ENCODE assay signal across 31 mouse cellular contexts in the genomic region with DNA sequence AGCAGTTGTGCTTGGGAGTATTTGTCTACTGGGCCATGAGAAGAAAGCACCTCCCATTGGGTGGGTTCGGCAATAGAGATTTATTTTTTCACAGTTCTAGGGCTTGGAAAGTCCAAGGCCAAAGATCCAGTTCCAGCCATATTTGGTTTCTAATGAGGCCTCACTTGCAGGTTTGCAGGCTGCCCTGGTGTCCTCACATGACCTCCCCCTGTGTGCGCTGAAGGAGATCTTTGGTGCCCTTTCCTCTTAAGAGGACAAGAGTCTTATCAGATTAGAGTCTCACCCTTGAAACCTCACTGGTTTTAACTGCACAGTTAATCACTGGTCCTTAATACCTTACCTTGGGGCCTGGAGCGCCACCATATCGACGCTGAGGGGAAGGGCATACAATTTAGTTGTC. TPM values are rescaled to one million over a fixed set of nuclear protein-coding genes. Genes with fewer than 3 reads are reported as not detected.
A peak's percentile ranks its signal among the peaks of the same experiment; 100 is the strongest.
DNase-seq lines count a peak whose midpoint lies in the region; ATAC-seq and TF ChIP-seq lines count a peak whose summit lies in the region.
"Had no signal": no experiment of that assay in that cellular context is flagged by ENCODE, and none has a peak within 500 bp of the region (broad histone marks: within the 10 kb centered on the region; RNA-seq: fewer than 3 reads in every experiment).

No protein-coding gene starts in this region.

- ATAC-seq in midbrain, embryonic 11.5 days (ENCODE audit: low FRiP score), result no peak
- ATAC-seq: activated CD4-positive, CD25-positive, alpha-beta regulatory T cell, adult 4 months; forebrain, embryonic 15.5 days had no signal

- no peak for TF ChIP-seq POLR2A in small intestine, adult 2 months (IDR thresholded peaks at IDR 0.05; ENCODE audit: low read depth, low read length)

- H3K27me3 ChIP-seq in midbrain, embryonic 11.5 days (ENCODE audit: control insufficient read depth, insufficient read depth, low read length), result peaks cover 1% of the 10 kb centered on the region; the same call in 1 of the 2 replicates
- H3K27me3 ChIP-seq in midbrain, embryonic 10.5 days (ENCODE audit: low read depth, poor library complexity, severe bottlenecking), result peaks cover 21% of the 10 kb centered on the region; the same call in 1 of the 2 replicates
- H3K27me3 ChIP-seq in small intestine, adult 2 months (ENCODE audit: control insufficient read depth, insufficient read depth, low read length), result no peaks in the 10 kb centered on the region
- H3K27me3 ChIP-seq: forebrain, embryonic 15.5 days had no signal

- H3K27ac ChIP-seq in midbrain, embryonic 11.5 days (ENCODE audit: low read depth, low read length), result no peak overlapping the region
- no peak overlapping the region for H3K27ac ChIP-seq in midbrain, embryonic 10.5 days (replicated peaks)
- no peak overlapping the region for H3K27ac ChIP-seq in small intestine, adult 2 months (ENCODE audit: insufficient read depth, low read depth, low read length)
- H3K27ac ChIP-seq: forebrain, embryonic 15.5 days; heart, embryonic 10.5 days; layer of hippocampus, adult 2 months; midbrain, embryonic 12.5 days; stomach, postnatal 0 days had no signal

- WGBS in midbrain, embryonic 11.5 days, result 73% methylated on average over 5 of the region's 5 CpGs
- 78% methylated on average over 5 of the region's 5 CpGs for WGBS in midbrain, embryonic 10.5 days
- WGBS in small intestine, adult 2 months, result 36% methylated on average over 5 of the region's 5 CpGs

- DNase-seq in adrenal gland, adult (ENCODE audit: inconsistent age in 2 of 2, low spot score in 1 of 2), result peak; percentile 47 to 74
- no peak for DNase-seq in adrenal gland, postnatal 25 days
- DNase-seq in midbrain, embryonic 11.5 days (ENCODE audit: low spot score, missing footprints), result peak; percentile 28
- no peak for DNase-seq in midbrain, embryonic 10.5 days (ENCODE audit: low spot score)
- DNase-seq in kidney, postnatal 25 days, result peak; percentile 50 to 80
- DNase-seq in lung, postnatal 4 days, result no peak
- no peak for DNase-seq in cerebellum, postnatal 4 days (ENCODE audit: low spot score in 2 of 2)
- DNase-seq: cerebellum, adult 11 months; cerebellum, postnatal 14 days; embryo, embryonic 11 days; lung, adult 18-20 months; lung, postnatal 36 days; right cerebral cortex, postnatal 14 days had no signal

- no peak overlapping the region for H3K4me3 ChIP-seq in midbrain, embryonic 11.5 days (ENCODE audit: low read depth, low read length)
- no peak overlapping the region for H3K4me3 ChIP-seq in midbrain, embryonic 10.5 days
- no peak overlapping the region for H3K4me3 ChIP-seq in small intestine, adult 2 months (ENCODE audit: low read depth, low read length)
- H3K4me3 ChIP-seq: forebrain, embryonic 15.5 days; heart, embryonic 10.5 days; layer of hippocampus, adult 2 months; midbrain, embryonic 12.5 days had no signal

- H3K4me1 ChIP-seq in midbrain, embryonic 11.5 days (ENCODE audit: control insufficient read depth, insufficient read depth, low read length), result peaks cover 7% of the 10 kb centered on the region
- peaks cover 16% of the 10 kb centered on the region for H3K4me1 ChIP-seq in midbrain, embryonic 10.5 days
- H3K4me1 ChIP-seq in small intestine, adult 2 months (ENCODE audit: control insufficient read depth, insufficient read depth, insufficient read length, low read length), result peaks cover 2% of the 10 kb centered on the region; the same call in 1 of the 2 replicates

- H3K9me3 ChIP-seq in midbrain, embryonic 11.5 days (ENCODE audit: control insufficient read depth, low read length), result no peaks in the 10 kb centered on the region
- H3K9me3 ChIP-seq in midbrain, embryonic 10.5 days (replicated peaks), result no peaks in the 10 kb centered on the region
- H3K9me3 ChIP-seq: forebrain, embryonic 15.5 days; heart, embryonic 10.5 days; midbrain, embryonic 12.5 days had no signal

- H3K4me2 ChIP-seq in midbrain, embryonic 11.5 days, result no peak overlapping the region
- H3K4me2 ChIP-seq: forebrain, embryonic 15.5 days; liver, embryonic 11.5 days; midbrain, embryonic 12.5 days had no signal

- TF ChIP-seq CTCF in small intestine, adult 2 months (IDR thresholded peaks at IDR 0.05; ENCODE audit: extremely low read depth, insufficient read length, insufficient replicate concordance, low read depth, low read length), result peak; percentile 21; the same call in 1 of the 2 replicates

- no peak overlapping the region for H3K9ac ChIP-seq in midbrain, embryonic 11.5 days (ENCODE audit: low read length)
- H3K9ac ChIP-seq: forebrain, embryonic 15.5 days; midbrain, embryonic 12.5 days had no signal

- no peaks in the 10 kb centered on the region for H3K36me3 ChIP-seq in midbrain, embryonic 11.5 days (ENCODE audit: control insufficient read depth, insufficient read depth, low read length)
- H3K36me3 ChIP-seq in midbrain, embryonic 10.5 days, result no peaks in the 10 kb centered on the region
- H3K36me3 ChIP-seq in small intestine, adult 2 months (ENCODE audit: control insufficient read depth, insufficient read depth, low read length), result no peaks in the 10 kb centered on the region
- H3K36me3 ChIP-seq: forebrain, embryonic 15.5 days; heart, embryonic 10.5 days; midbrain, embryonic 12.5 days had no signal

RNA-seq across cellular contexts. Expression of a gene that starts 40.9 kb away (rescaled TPM):
- total RNA-seq in adrenal gland, postnatal 25 days (2021), result not detected in 2 replicates
- polyA plus RNA-seq in midbrain, embryonic 11.5 days (2014; fragmentation: Nextera tagmentation; extraction: Ambion mirVana), result not detected in 2 replicates
- not detected in 2 replicates for polyA plus RNA-seq in midbrain, embryonic 10.5 days (2016; fragmentation: Nextera tagmentation; extraction: Ambion mirVana)
- not detected in 2 replicates for polyA plus RNA-seq in small intestine, adult 2 months (2012; rRNA removed)
- total RNA-seq: gastrocnemius, postnatal 4 days; layer of hippocampus, adult 2 months; left cerebral cortex, adult 18-20 months; monocyte, adult 5-6 weeks had no signal
- polyA plus RNA-seq: activated CD4-positive, CD25-positive, alpha-beta regulatory T cell, adult 4 months; embryonic facial prominence, embryonic 14.5 days; forebrain, embryonic 15.5 days; heart, embryonic 10.5 days; heart, postnatal 0 days; hindbrain, embryonic 11.5 days; limb, embryonic 11.5 days; liver, embryonic 11.5 days; midbrain, embryonic 12.5 days; neural tube, embryonic 11.5 days; stomach, postnatal 0 days; thymus, postnatal 0 days; urinary bladder, adult 2 months had no signal

Comparison
In these comparisons a context has a peak if more than half of its experiments do, and no peak if none do; other contexts are left out.
1. DNase-seq: peak in adrenal gland, adult (2 of 2), midbrain, embryonic 11.5 days (single experiment) and kidney, postnatal 25 days (2 of 2); none in adrenal gland, postnatal 25 days (single experiment), midbrain, embryonic 10.5 days (single experiment), lung, postnatal 4 days (0 of 2) and cerebellum, postnatal 4 days (0 of 2).